Mouse (Mus musculus): Measurements from ENCODE around the gene Caap1. TPM values are rescaled to one million over a fixed set of nuclear protein-coding genes. Genes with fewer than 3 reads are reported as not detected.

Caap1 gene
- 5.6 TPM in 2 replicates for total RNA-seq (2023)

GRCm38 (mm10) chr4:94556265-94557054, at the start of gene Caap1, which contains the start of gene Gm10306:
Caap1 (minus strand) TSS chr4:94556796.
Gm10306 (plus strand) TSS chr4:94556546.

GRCm38 (mm10) chr4:94603031-94603629, 46.5 kb upstream of the Caap1 start, which contains the start of gene Plaa:
Plaa (minus strand) TSS chr4:94603244.

Other genes starting within 250 kb of the Caap1 start
- gene Gm10306, start 250 bp downstream of the Caap1 start, total RNA-seq (2023) = not detected in 2 replicates
- 50.1 and 60.0 TPM in 2 replicates for gene Plaa, start 46.4 kb upstream of the Caap1 start, total RNA-seq (2023)
- 0.68 and 1.4 TPM in 2 replicates for gene Ift74, start 57.7 kb upstream of the Caap1 start, total RNA-seq (2023)
- not detected in 2 replicates for gene Lrrc19, start 93.3 kb upstream of the Caap1 start, total RNA-seq (2023)
- gene Tek, start 182.5 kb upstream of the Caap1 start, total RNA-seq (2023) = 0.09 and 0.14 TPM in 2 replicates